Mouse (Mus musculus) layer of hippocampus, adult 11-12 months (tissue): ENCODE measurements around the gene Frmd8.
A peak's percentile ranks its signal among the peaks of the same experiment; 100 is the strongest.
"Not testable (repeated sequence)": the region's sequence is repeated elsewhere in the genome, so short reads cannot be mapped to it uniquely, and the experiment has no call there.

Source experiments
- DNase-seq: peaks from one replicate; pipeline ENCODE4 v3.0.0; 2022; ENCODE audit warnings: low spot score

Gene Frmd8

DNA sequence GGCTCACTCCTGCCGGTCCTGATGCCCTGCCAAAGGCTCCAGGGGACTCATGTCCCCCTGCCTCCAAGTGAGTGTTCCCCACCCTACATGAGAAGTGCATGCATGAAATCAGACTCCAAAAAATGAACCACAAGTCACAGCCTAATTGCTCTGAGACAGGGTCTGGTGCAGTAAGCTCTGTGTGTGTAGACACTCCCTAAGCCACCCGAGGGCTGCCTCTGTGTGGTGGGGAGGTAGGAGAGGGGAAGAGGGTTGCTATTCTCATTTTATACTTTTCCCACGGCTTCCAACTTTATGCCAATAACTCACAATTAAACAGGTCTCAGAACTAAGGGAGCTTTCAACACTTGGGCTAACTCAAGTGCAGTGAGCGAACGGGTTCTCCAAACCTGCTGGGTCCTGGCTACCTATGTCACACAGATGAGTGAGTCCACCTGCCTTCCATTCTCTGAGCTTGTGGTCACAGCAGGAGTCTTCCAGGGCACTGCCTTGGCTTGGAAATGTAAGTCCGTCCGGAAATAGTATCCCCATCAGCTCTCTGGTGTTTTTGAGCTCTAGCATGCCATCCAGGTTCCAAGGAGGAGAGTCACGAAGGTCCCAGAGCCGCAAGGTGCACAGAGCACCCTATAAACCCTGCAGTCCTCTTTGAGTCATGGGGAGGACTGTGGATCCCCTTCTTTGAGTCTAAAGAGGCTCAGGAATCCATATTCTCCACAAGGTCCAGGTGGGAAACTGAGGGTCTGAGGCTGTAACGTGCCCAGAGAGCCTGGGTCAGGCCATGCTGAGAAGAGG, 50.1 kb downstream of the Frmd8 start:
- DNase-seq: no peak

DNA sequence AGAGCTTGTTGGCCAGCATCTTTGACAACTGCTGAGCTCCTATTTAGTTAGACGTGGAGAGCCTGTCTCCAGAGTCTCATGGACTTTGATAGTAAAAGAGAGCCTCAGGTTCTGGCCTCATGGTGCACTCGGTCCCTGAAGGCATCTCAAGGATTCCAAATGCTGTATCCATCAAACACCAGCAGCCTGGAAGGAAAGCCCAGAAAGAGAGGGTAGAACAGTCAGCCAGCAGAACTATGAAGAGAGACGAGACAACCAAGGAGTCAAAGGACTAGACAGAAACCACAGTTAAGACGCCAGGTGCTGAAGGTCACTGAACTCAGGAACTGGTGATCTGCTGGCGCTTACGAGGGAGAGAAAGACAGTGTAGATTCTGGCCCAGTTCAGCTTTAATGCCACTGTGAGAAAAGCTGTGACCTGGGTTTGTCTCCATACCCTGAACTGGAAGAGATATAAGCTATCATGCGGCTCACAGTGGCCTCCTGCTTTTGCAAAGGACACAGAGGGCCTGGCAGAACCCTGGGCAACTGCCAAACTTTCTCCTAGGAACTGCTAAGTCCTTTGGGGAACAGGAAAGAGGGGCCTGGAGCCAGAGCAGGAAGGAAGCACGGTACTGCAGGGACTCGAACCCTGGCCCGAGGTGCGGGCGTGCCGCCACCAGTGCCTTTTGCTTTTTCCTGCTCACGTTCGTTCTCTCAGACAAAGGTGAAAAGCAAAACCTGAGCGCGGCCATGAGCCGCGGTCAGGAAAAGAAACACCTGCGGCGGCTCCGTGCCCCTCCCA, 50.8 kb downstream of the Frmd8 start:
- DNase-seq: no peak

DNA sequence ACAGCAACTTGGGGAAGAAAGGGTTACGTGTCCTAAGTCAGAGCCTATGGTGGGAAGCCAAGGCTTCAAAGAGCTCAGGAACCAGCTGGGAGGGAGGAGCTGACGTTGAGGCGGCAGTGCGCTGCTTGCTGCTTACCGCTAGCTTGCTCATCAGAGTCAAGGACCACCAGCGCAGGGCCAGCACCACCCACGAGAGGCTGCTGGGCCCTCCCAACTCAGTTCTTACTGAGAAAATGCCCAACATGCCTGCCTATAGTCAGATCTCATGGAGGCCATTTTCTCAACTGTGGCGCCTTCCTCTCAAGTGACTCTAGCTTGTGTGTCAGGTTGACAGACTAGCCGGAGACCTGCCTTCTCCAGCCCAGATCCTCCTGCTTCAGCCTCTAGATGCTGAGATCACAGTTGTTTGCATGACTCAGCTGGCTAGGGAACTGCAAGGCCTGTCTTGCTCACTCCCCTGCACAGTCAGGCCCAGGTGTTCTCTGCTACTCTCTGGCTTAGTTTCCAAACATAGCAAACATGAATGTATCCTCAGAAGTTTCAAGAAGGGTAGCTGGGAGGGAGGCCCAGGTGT, 51.7 kb downstream of the Frmd8 start:
- DNase-seq: no peak

DNA sequence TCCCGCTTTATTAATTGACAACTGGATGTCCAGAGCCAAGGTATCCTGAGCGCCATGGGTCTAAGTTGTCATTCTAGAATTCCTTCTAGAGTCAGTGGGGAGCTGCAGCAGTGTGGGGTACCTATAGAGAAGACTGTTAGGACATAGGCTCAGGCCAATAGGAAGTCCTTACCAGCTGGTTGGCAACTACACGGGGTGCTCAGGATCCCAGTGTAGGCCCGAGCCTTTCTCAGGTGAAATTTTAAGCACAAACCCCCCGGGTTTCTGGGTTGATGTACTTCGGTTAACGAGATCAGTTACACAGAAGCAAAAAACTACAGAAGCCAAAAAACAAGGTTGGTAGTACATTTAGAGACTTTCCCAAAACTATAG, 52.3 kb downstream of the Frmd8 start:
- DNase-seq: no peak

DNA sequence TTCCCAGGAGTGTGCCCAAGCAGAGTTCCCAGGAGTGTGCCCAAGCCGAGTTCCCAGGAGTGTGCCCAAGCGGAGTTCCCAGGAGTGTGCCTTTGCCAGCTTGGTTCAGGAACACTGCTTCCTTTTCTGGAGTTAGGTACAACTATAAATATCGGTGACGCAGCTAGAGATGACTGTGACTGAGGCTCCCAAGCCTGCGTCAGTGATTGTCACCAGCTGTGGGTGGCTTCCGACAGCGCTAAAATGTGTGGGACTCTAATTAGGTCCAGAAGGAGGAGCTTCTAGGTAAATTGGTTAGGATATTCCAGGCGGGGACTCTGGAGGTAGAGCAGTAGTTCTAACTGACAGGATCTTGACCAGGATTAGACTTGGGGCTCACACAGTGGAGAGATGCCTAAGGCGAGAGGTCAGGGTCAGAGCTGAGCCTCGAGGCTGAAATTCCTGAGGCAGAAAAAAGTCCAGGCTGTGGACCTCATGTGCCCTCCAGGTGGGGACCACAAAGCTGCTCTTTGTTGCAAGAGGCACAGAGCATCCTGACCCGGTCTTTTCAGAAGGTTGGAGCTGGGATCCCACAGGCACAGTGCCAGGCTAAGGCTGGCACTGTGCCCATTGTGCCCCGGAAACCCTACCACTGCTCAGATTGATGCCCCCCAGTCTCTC, 52.8 kb downstream of the Frmd8 start:
- no peak for DNase-seq

DNA sequence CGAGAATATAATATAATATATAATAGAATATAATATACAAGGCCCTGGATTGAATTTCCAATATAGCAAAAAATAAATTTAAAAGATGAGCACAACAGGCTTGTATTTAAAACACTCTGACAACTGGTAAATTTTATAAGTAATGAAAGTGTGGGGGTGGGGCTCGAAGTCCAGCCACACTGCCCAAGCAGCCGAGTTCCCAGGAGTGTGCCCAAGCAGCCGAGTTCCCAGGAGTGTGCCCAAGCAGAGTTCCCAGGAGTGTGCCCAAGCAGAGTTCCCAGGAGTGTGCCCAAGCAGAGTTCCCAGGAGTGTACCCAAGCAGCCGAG, 53.3 kb downstream of the Frmd8 start:
- no peak for DNase-seq

DNA sequence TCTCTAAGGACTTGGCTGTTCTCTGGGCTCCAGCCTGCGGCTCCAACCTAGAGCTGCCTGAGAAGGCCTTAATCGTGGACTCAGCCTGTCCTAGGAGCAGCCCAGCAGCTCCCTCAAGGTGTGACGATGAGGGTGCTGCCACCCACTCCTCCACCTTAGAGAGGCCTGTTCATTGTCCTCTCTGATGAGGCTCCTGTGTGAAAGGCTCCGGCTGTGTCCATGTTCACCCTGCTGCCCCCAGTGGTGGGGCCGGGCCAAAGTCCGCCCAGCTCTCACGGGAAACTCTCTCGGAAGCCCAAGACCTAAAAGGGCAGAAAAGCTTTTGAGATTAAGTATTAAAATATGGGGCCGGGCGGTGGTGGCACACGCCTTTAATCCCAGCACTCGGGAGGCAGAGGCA, 55.5 kb downstream of the Frmd8 start:
- no peak for DNase-seq

DNA sequence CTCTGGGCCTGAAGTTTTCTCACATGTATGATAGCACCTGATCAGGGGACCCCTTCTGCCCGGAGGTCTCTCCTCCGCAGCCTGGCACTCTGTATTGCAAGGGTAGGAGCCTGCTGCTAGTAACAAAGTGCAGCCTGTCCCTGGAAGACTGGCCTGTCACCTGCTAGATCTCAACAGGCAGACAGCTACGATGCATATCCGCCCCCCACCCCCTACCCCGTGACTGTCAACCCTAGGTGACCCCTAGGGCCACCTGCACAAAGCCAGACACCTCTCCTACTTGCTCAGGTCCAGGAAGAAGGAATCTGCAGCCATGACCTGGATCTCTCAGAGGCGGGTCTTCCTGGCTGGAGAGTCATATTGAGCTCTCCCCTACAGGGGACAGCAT, 56.5 kb downstream of the Frmd8 start:
- no peak for DNase-seq

DNA sequence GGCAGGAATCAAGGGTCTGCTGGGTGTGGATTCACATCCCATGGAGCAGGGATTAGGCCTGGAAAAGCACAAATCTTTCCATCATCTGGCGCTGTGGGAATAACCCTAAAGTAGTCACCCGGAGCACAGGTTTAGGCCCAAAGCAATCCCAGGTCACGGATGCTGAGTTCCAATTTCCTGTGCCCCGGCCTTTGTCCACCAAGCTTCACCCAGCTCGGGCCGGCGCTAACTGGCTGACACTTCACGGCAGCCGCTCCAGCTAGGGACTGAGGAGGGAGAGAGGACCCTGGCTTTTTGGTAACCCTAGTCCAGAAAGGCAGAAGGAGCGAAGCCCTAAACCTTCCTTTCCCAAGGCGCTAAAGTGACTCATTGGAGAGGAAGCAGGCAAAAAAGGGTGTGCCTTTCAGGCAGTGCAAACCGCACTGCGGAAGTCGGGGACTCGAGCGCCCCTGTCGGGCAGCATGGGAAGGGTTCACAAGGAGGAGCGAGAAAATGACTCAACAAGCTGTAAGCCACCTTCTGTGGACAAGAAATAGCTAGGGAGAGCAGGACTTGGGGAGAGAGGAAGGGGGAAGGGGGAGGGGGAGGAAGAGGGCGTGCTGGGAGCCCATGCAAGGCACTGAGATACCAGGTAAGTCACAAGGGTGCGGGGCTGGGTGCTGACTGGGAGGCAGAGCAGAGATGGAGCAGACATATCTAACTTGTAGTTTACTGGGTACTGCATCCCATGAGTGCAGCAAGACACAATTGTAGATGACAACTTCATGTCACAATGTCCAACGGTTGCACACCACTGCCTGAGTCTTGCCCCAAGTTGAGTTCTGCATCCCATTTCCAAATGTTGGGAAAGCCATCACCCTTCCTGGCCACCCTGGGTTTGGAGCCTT, 57.1 kb downstream of the Frmd8 start:
- peak; percentile 85 for DNase-seq

DNA sequence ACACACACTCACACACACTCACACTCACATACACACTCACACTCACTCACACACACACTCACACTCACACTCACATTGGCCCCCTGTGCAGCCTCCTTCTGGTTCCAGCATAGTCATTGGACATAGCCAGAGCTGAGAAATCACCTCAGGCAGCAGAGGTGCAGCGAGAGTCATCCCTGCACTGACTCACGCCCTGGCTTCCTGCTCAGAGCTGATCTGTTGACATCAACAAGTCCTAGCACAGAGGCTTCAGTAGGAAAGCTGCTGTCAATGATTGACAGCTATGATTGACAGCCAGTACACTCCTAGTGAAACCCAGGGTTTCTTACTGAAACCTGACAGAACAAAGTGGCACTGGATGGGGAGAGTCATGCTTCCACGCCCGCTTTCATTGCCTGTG, 59.1 kb downstream of the Frmd8 start:
- no peak for DNase-seq

DNA sequence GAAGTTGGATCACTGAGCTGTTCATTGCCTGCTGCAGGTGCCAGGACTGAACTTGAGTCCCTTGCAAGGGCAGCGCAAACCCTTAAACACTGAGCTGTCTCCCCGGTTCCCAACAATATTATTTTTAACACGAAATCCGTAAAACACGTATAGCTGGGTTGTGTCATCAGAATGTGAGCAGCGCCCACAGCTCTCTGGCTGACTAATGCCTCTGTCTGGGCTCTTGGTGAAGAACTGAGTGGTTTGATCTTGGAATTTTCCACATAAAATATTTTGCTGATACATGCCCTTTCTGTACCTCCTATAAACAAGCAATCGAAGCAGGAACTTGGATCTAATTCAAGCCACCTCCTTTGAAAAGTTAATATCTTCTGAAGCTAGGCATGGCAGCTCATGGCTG, 60.1 kb downstream of the Frmd8 start:
- no peak for DNase-seq

DNA sequence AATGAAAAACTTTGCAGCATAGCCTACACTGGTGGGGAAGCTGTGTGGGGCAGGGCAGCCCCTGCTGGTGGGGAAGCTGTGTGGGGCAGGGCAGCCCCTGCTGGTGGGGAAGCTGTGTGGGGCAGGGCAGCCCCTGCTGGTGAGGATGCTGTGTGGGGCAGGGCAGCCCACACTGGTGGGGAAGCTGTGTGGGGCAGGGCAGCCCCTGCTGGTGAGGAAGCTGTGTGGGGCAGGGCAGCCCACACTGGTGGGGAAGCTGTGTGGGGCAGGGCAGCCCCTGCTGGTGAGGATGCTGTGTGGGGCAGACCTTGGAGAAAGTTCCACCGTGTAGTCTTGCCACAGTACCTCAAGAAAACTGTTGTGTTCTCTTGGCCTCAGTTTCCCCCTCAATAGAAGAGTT, 61.0 kb downstream of the Frmd8 start:
- DNase-seq: not testable (repeated sequence)

DNA sequence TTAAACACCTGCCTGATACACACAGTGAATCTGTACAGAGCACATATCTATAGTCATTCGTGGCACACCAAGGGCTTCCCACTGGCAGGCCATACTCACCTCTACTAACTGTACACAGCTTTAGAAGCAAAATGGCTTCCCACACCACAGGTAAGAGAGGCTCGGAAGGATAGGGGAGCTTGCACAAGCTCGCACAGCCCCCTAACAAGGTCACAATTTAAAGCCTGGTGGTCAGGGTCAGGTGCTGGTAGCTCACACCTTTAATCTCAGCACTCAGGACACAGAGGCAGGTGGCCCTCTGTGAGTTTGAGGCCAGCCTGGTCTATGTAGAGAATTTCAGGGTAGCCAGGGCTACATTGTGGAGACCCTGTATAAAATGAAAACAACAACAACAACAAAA, 61.5 kb downstream of the Frmd8 start:
- DNase-seq: no peak

DNA sequence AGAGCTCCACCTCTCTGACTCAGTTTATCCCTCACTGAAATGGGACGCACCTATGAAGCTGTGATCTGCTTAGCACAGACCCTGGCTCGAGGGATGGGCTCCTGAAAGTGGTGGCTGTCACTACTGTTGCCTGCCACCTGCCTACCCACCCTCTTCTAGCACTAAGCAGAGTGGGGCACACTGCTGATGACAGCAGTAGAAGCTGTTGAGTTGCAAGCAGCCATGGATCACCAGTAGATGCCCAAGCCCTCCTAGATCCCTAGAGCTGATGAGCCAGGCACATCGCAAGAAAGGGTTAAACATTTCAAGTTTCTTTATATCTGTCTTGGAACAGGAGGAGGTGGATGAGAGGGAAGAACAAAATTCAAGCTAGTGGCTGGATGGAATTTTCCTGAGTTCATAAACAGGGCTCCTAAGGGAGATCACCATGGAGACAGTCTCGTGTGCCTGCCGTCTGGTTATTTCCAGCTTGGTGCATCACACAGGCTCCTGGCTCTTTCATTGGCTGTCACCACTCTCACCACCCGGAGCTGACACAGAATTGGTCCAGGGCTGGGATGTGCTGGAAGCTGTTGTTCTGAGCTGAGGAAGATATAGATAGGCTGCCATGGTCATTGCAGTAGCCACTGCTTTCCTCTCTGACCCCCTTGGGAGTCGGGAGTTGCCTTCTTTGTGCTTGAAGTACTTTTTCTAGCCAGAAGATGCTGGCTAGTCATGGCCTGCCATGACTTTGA, 63.1 kb downstream of the Frmd8 start:
- peak; percentile 93 for DNase-seq

DNA sequence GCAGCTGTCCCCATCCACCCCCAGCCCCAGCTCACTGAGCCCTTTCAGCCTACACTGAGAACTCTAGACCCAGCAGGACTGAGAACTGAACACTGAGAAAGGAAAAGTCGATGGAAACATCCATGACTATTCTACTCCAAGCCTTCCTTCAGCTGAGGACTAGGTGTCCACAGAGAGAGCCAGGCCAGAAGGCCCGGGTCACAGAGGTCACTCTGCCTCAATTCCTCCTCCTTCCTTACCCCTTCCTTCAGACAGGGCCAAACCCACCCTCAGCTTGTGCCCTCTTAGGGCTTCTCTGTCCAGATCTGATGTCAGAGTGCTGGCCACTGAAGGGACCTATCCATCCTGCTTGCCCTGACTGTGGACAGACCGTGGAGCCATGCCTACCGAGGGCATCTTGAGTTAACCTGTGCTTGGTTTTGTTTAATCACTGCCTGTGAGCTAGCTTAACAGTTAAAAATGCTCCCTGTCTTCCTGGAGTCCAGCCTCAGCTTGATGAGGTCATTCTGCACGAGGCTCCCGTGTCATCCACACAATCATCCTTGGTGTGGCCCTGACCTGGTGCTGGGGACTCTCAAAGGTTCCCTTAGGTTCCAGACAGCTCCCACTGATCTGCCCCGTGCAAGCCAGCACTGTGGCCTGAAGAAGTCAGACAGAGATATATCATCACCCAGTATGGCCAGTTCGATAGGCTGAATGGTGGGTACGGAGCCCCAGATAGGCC, 64.1 kb downstream of the Frmd8 start:
- no peak for DNase-seq

DNA sequence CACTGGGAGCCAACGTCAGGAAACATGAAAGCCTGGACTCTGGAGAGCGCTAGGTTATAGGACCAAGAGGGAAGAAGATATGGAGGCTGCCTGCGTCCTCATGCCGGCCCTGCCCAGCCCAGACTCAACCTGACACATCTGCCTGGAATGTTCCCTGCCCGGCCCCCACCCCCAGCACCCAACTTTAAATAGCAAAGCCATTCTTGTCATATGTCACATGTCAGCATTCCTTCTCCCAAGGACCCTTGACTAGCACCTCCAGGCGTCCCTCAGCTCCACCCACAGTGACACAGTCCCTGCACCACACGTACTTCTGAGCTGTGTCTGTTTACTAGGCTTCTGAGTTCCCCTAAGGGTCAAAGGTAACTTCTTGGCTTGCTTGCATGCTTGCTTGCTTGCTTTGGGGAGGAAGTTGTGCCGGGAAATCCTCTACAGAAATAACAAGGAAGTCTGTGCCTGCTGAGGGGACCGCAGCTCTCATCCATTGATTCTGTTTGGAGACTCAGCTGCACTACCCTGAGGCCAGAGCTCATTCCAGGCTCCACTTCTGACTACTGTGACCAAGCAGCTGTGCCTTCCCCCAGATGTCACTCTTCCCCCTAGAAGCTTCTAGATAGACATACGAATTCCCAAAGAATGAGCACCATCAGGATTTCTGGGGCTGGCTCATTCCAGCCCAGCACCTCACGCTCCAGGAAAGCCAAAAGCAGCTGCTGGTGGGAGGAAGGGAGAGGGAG, 64.8 kb downstream of the Frmd8 start:
- DNase-seq: no peak

DNA sequence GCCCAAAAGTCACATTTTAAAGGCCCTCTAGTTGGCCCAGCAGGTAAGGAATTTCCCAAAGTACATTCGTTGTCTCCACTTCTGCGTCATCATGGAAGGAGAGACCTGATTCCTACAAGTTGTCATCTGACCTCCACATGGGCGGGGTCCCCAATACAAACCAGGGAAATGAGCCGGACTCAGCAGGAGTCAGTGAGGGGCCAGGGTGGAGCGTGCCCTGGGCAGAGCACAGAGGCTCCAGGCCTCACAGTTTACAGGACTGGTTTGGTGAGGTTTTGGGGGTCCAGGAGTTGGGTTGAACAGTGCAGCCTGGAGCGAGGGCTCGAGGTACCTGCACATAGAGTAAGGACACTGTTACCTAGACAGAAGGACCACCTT, 65.4 kb downstream of the Frmd8 start:
- no peak for DNase-seq

DNA sequence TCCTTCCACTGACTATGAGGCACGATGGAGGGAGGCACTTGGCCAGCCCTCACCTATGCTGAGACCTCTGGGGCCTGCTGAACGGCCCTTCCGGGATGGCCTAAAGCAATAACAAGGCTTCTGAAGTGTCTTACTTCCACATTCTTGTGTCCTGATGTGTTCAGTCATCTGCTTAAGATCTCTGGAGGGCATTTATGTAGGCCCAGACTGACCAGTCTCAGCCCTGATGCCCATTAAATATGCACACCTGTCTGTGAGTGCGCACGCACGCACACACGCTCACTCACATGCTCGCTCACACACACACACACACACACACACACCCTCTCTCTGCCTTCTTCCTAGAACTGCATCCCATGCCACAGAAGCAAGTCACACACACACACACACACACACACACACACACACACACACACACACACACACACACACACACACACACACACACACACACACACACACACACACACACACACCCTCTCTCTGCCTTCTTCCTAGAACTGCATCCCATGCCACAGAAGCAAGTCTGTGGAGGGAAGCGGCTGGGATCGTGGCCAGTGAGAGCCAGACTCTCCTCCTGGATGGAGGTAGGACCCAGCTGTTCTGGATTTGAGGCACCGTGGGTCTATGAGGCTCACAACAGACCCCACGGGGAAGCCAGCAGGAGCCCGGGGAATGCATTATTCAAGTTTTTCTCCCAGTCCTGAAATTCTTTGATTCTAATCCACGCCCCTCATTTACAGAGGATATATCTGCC, 65.9 kb downstream of the Frmd8 start:
- DNase-seq: no peak

DNA sequence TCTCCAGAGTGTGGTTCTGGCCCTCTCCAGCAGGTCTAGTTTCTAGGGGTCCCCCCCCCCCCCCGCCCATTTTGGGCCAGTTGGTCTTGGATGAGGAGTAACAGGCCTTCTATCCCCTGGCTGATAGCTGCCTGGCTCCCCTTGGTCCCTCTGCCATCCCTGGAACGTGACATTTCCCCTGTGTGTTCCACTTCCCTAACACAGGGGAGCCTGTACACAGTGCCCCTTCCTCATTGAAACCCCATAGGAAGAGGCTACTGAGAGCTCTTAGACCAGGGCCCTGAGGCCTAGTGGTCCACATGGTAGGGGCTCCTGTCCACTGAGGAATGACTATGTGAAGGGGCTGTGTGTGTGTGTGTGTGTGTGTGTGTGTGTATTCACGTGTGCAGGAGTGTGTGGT, 67.3 kb downstream of the Frmd8 start:
- DNase-seq: no peak
